Mouse (Mus musculus) cerebellum, adult 8-10 months (tissue): ENCODE data around the gene Tas2r114.

ENCODE experiments used
- DNase-seq: peaks from one replicate; pipeline ENCODE4 v3.0.0; 2022

Gene Tas2r114

GRCm38 (mm10) chr6:131689963-131690362 lies at the start of gene Tas2r114:
Gene Tas2r114, minus strand, starts transcription at chr6:131690063.
- DNase-seq: no peak

- DNase-seq: no peak
These were observed 22.9 kb upstream of the Tas2r114 start for GRCm38 (mm10) chr6:131712803-131713202.

DNA sequence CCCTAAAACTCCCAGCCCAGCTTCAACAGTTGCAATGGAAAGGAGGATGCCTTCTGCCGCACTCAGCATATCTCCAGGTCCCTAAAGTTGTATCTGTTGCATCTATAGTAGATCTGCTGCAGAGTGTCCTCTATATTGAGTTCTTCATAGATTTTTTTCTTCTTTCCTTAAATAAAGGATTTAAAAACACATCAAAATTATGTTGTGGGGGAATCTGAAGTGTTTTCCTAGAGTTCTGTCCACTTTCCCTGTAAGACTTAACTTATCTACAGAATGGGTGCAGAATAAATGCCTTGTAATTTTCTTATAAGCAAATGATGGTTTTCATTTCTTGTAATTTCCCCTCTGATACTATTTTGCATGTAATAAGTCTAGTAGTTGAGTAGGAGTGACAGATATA lies 2.5 kb downstream of the Tas2r114 start, which contains the start of gene Tas2r105:
TSS of gene Tas2r105 (minus strand) at position 101 of the 400 bp plus-strand sequence.
- DNase-seq: no peak

DNA sequence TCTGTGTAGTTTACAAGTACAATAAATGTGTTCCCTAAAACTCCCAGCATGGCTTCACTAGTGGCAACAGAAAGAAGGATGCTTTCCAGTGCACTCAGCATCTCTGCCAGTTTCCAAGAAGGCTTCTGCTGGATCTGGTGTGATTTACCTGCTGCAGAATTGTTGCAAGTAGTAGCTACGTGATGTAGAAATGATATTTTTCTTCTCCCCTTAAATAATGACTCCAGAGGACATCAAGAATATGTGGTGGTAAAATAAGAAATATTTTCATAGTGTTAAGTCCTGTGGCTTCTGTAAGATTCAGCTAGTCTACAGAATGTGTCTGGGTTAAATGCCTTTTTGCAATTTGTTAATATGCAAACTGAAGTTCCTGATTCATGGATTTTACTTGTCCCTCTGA lies 4.2 kb downstream of the Tas2r114 start, which contains the start of gene Tas2r104:
TSS of gene Tas2r104 (minus strand) at position 101 of the 400 bp plus-strand sequence.
- DNase-seq: no peak

- DNase-seq: no peak
These were observed 11.1 kb downstream of the Tas2r114 start, which contains the start of gene Tas2r106 for GRCm38 (mm10) chr6:131678786-131679185. Gene Tas2r106, minus strand, starts transcription at chr6:131678886.

DNA sequence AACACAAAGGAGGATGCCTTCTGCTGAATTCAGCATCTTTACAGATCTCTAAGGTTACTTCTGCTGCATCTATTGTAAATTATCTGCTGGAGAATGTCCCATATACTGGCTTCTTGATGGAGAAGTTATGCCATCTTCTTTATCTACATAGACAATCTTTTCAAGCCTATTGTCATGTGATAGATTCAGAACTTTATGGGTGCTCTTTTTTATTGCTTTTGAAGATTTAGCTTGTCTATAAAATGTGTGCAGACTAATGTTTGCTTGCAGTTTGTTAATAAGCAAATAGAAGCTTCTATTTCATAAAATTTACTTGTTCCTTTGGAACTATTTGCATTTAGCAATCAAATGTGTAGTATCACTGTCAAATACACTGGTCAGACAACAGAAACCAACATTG lies 29.8 kb downstream of the Tas2r114 start, which contains the start of gene Tas2r107:
TSS of gene Tas2r107 (minus strand) at position 101 of the 400 bp plus-strand sequence.
- no peak for DNase-seq
